Mouse (Mus musculus): ENCODE measurements around the gene Sez6l.

Gene Sez6l

GRCm38 (mm10) chr5:112468986-112469581 is 107.9 kb downstream of the Sez6l start:
- TF ChIP-seq GATA4 (IDR thresholded peaks at IDR 0.05; ENCODE audit: insufficient replicate concordance, low read length) = no peak

- no peak for TF ChIP-seq GATA4 (IDR thresholded peaks at IDR 0.05; ENCODE audit: insufficient replicate concordance, low read length)
These were observed 110.7 kb downstream of the Sez6l start for GRCm38 (mm10) chr5:112466331-112466730.

GRCm38 (mm10) chr5:112459903-112460302 is 117.1 kb downstream of the Sez6l start:
- TF ChIP-seq GATA4 (IDR thresholded peaks at IDR 0.05; ENCODE audit: insufficient replicate concordance, low read length) = no peak

GRCm38 (mm10) chr5:112454966-112455555 is 121.9 kb downstream of the Sez6l start:
- TF ChIP-seq GATA4 (IDR thresholded peaks at IDR 0.05; ENCODE audit: insufficient replicate concordance, low read length) = no peak

GRCm38 (mm10) chr5:112453088-112453487 is 123.9 kb downstream of the Sez6l start:
- TF ChIP-seq GATA4 (IDR thresholded peaks at IDR 0.05; ENCODE audit: insufficient replicate concordance, low read length) = no peak

GRCm38 (mm10) chr5:112448747-112449440 is 128.1 kb downstream of the Sez6l start, which contains the start of gene Gm6588:
Gm6588 (plus strand) TSS chr5:112449426.
- no peak for TF ChIP-seq GATA4 (IDR thresholded peaks at IDR 0.05; ENCODE audit: insufficient replicate concordance, low read length)

- TF ChIP-seq GATA4 (IDR thresholded peaks at IDR 0.05; ENCODE audit: insufficient replicate concordance, low read length) = no peak
These were observed 138.4 kb downstream of the Sez6l start for GRCm38 (mm10) chr5:112438535-112438934.

- no peak for TF ChIP-seq GATA4 (IDR thresholded peaks at IDR 0.05; ENCODE audit: insufficient replicate concordance, low read length)
These were observed 144.0 kb downstream of the Sez6l start for GRCm38 (mm10) chr5:112433004-112433403.

GRCm38 (mm10) chr5:112432033-112432432 is 145.0 kb downstream of the Sez6l start:
- TF ChIP-seq GATA4 (IDR thresholded peaks at IDR 0.05; ENCODE audit: insufficient replicate concordance, low read length) = no peak

- TF ChIP-seq GATA4 (IDR thresholded peaks at IDR 0.05; ENCODE audit: insufficient replicate concordance, low read length) = no peak
These were observed 145.7 kb downstream of the Sez6l start for GRCm38 (mm10) chr5:112431120-112431775.

GRCm38 (mm10) chr5:112428944-112429343 is 148.0 kb downstream of the Sez6l start:
- TF ChIP-seq GATA4 (IDR thresholded peaks at IDR 0.05; ENCODE audit: insufficient replicate concordance, low read length) = no peak

GRCm38 (mm10) chr5:112427283-112427682 is 149.7 kb downstream of the Sez6l start:
- TF ChIP-seq GATA4 (IDR thresholded peaks at IDR 0.05; ENCODE audit: insufficient replicate concordance, low read length) = no peak

GRCm38 (mm10) chr5:112426635-112427034 is 150.3 kb downstream of the Sez6l start:
- no peak for TF ChIP-seq GATA4 (IDR thresholded peaks at IDR 0.05; ENCODE audit: insufficient replicate concordance, low read length)

GRCm38 (mm10) chr5:112419535-112419934 is 157.4 kb downstream of the Sez6l start:
- no peak for TF ChIP-seq GATA4 (IDR thresholded peaks at IDR 0.05; ENCODE audit: insufficient replicate concordance, low read length)

GRCm38 (mm10) chr5:112418023-112418422 is 159.0 kb downstream of the Sez6l start:
- no peak for TF ChIP-seq GATA4 (IDR thresholded peaks at IDR 0.05; ENCODE audit: insufficient replicate concordance, low read length)

GRCm38 (mm10) chr5:112416673-112417072 is 160.3 kb downstream of the Sez6l start:
- TF ChIP-seq GATA4 (IDR thresholded peaks at IDR 0.05; ENCODE audit: insufficient replicate concordance, low read length) = no peak

Measured in liver, adult (tissue).